Mouse (Mus musculus) cerebellum, adult 11-12 months (tissue): ENCODE results near the gene Fam199x.

ENCODE experiments used
- DNase-seq: peaks from one replicate; pipeline ENCODE4 v3.0.0; 2022

Fam199x gene

DNA sequence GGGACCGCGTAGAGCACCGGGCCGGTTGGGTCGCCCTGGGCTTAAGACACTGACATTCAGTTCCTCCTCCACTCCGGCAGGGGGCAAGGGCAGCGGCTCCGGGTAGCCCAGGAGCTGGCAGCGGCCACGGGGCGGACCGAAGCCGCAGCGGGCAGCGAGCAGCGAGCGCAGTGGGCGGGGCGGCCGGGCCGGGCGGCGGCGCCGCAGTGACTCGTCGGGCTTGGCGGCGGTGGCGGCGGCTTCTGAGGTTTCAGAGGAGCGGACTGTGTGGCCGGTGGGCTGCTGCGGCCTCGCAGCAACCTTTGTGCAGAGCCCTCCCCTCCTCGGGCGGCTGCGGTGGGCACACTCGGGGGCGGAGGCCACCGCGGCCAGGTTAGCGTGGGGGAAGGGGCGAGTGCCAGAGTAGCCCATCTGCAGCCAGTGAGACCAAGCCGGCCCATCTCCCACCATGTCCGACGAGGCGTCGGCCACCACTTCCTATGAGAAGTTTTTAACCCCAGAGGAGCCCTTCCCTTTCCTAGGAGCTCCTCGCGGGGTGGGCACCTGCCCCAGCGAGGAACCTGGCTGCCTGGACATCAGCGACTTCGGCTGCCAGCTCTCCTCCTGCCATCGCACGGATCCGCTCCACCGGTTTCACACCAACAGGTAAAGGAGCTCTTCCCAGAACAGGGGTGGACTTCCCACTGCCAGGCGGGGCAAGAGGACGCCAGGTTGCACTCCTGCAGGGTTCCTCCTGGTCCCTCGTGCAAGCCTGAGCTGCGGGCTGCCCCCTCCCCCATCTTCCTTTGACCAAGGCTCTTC lies at the start of gene Fam199x:
Fam199x (plus strand) TSS at position 170 of the 801 bp plus-strand sequence.
- DNase-seq = peak; percentile 86

DNA sequence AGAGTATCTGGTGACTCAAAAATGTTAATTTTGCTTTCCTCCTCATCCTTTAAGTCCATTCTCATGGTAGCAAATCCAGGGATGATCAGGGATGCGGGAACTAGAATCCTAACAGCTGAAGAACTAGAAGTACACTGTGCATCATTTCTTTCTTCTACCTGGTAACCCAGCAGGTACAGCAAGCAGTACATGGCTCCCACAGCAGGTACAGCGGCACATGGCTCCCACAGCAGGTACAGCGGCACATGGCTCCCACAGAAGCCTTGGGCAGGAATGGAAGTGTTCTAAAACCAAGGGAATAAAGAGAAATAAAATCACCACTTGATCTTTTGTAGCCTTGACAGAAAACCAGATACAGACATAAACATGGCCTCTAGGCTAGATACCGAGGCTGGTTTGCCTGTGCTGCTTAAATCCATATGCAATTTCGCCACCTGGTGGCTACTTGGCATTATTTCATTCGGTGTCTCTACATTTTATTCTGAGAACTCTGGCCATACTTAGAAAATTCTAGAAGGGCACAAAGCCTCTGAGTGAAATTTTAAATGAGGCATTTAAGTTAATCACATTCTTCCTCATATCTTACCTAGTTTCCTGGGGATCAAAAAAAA lies 34.2 kb upstream of the Fam199x start:
- peak; percentile 45 for DNase-seq

DNA sequence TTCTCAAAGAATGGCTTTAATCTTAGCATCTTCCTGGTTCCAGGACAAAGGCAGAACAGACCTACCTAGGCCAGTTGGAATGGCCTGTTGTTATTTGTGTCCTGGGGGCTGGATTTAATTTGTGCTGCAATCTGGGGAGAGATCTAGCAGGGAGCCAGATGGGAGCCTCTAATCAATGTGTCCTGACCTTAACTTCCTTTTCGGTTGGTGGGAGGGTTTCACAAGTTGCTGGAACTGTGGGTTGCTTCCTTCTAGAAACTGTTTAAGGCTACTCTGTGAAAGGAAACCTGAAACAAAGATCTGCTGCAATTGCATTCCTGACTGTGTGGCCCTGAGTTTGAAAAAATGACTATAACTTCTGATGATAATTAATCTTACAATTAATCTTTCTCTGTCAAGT lies 31.7 kb upstream of the Fam199x start:
- no peak for DNase-seq

DNA sequence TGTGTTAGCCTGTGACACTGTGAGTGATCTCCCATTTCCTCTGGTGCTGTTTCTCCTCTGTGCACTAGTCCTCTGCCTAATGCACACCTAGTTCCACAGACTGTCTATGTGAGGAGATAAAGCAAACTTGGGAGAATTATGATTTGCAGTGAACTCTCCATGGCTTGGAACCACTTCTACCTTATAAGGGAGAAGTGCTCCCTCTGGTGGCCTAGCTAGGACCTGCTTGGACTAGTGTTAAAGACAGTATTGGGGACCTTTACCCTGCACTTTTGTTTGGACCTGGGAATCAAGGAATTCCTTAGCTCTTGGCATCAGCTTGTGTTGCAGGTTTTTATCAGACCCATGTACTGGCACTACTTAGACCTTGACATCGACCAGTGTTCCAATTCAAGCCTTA lies 30.1 kb upstream of the Fam199x start:
- DNase-seq = peak; percentile 16

GRCm38 (mm10) chrX:137030916-137031315 lies 18.5 kb upstream of the Fam199x start:
- no peak for DNase-seq

GRCm38 (mm10) chrX:137031726-137032125 lies 17.7 kb upstream of the Fam199x start:
- DNase-seq = no peak

GRCm38 (mm10) chrX:137034322-137034721 lies 15.1 kb upstream of the Fam199x start:
- no peak for DNase-seq

DNA sequence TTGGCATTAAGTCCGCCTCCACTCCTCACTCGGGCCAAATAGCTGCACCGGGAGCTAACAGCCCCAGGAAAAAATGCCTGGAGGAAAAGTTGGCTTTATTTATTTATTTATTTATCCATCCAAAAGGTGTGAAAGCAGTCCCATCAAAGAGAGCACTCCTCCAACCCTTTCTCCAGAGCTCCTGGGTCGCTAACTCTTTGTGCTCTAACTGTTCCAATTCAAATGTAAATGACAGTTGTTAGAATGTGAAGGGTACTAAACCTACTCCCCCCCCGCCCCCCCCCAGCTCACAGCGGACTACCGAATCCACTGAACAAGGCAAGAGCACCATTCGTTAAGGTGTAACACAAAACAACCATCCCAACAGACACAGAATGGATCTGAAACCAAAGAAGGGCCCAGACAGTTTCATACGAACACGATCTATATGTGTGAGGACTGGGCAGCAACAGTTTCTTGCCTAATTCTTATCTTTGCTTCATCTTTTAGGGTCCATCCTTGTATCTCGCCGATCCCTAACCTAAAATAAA lies 11.9 kb upstream of the Fam199x start:
- DNase-seq = no peak

GRCm38 (mm10) chrX:137038000-137038483 lies 11.4 kb upstream of the Fam199x start, which contains the start of gene Slc25a53:
Gene Slc25a53 (minus strand): TSS chrX:137038302.
- peak; percentile 82 for DNase-seq

GRCm38 (mm10) chrX:137038502-137038901 lies 10.9 kb upstream of the Fam199x start:
- DNase-seq = no peak

GRCm38 (mm10) chrX:137049060-137049424 lies 352 bp upstream of the Fam199x start:
- DNase-seq = no peak

GRCm38 (mm10) chrX:137063202-137063601 lies 13.8 kb downstream of the Fam199x start:
- no peak for DNase-seq

- DNase-seq = no peak
These were observed 55.1 kb downstream of the Fam199x start for GRCm38 (mm10) chrX:137104531-137104930.

DNA sequence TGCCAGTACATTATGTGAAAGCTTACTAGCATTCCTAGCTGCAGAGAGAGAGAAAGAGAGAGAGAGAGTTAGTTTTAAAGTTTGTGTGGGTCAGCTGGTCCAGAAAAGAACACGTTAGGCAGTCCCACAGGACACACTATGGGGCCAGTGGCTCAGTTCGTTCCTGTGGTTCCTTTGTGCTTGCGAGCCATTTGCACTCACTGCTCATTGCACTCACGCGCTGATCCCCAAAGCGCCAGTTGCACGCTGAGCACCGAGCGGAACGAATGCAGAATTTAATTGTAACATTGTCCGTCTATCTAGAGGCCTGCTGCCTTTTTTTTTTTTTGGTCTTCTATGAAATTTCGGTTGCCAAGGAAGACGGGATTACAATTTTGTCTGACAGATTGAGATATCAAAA lies 57.1 kb downstream of the Fam199x start:
- no peak for DNase-seq

DNA sequence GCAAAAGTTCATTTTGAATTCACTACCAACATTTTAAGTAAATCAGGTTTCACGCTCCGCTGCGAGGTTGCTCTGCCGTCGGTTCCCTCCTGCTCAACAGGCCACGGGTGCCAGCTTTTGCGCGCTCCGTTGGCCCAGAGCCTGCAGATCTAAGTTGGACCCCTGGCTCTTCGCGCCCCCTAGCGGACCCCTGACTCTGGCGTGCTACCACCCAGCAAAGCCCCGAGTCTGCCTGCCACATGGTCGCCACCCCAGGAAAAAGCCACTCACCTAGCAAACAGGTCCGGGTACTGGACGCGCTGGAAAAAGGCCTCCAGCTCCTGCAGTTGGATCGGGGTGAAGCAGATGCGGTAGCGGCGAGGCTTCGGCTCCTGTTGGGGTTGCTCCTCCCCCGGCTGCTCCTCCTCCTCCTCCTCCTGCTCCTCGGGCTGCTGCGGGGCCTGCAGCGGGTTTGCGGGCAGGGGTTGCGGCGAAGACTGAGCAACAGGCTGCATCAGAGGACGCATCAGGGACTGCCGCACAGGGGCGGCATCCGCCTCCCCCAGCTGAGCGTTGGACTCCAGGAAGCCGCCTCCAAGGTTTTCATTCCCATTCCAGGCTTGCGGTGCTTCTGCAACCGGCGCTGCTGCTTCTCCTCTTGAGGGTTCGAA lies 68.8 kb downstream of the Fam199x start:
- DNase-seq = no peak

GRCm38 (mm10) chrX:137119675-137120423 lies 70.5 kb downstream of the Fam199x start:
- no peak for DNase-seq

DNA sequence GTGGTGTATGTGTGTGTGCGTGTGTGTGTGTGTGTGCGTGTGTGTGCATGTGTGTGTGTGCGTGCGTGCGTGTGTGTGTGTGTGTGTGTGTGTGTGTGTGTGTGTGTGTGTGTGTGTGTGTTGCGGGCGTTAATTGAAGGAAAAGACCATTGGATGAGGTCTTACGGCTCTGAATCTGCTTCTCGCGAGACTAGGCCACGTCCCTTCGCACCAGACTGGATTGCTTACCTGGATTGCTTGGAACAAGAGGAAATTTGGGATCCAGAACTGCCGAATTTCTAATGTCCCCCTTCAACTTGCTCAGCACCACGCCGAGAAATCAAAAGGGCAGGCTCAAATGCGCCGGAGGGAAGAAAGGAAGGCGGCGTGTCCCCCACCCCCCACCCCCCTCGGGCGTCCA lies 72.3 kb downstream of the Fam199x start, which contains the start of gene Esx1:
Esx1 (minus strand) TSS at position 366 of the 400 bp plus-strand sequence.
- DNase-seq = no peak

DNA sequence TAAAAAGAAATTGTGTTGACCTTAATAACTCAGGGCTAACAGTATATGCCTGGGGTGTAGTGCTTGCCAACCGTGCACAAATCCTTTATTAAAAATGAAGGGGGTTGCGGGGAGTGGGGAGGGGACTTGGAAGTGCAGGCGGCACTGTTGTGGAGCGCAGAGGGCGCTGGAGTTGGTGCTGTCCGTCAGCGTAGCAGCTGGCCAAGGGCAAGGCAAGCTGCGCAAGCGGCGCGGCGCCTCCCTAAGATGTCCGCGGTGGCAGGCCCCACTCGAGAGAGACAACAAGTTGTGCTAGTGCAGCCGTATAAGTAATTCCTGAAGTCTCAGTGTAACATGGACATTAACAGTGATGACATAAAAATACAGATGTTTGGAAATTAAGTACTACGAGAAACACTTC lies 78.1 kb downstream of the Fam199x start:
- no peak for DNase-seq
